Mouse (Mus musculus): ENCODE data around the gene Abhd11.
A peak's percentile ranks its signal among the peaks of the same experiment; 100 is the strongest.

The Abhd11 gene

DNA sequence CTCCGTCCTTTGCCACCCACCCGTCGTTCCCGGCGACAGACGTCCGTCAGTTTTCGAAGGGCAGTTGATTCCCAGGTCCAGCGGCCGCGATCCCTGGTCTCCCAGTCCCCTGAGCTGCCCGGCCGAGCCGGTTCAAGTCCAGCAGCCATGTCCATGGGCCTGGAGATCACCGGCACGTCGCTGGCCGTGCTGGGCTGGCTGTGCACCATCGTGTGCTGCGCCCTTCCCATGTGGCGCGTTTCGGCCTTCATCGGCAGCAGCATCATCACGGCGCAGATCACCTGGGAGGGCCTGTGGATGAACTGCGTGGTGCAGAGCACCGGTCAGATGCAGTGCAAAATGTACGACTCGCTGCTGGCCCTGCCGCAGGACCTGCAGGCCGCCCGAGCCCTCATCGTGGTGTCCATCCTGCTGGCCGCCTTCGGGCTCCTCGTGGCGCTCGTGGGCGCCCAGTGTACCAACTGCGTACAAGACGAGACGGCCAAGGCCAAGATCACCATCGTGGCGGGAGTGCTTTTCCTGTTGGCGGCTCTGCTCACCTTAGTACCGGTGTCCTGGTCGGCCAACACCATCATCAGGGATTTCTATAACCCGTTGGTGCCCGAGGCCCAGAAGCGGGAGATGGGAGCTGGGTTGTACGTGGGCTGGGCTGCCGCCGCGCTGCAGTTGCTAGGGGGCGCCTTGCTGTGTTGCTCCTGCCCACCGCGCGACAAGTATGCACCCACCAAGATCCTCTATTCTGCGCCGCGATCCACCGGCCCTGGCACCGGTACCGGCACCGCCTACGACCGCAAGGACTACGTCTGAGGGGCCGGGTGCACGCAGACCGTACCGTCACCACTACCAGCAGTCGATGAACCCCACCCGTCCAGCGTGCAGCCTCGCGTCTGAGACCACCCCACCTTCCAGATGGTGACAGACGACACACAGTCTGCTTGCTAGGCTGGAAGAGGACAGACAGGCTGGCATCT, 22.4 kb upstream of the Abhd11 start:
- peak; percentile 42 for DNase-seq

DNA sequence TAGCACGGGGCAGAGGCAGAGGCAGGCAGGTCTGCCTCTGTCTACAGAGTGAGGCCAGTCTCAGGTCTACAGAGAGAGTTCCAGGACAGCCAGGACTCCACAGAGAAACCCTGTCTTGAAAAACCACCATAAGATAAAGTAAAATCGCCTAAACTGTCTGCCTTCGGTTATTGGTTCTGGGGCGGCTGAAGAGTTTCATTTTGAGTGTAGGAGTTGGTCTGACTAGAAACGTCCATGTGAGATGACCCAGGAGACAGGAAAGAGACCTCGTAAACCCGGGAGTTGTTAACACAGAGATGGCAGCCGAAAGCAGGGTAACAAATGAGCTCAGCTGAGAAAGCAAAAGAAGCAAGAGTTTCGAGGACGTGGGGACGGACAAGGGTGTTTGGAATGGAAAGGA, 19.8 kb upstream of the Abhd11 start:
- no peak for DNase-seq

GRCm38 (mm10) chr5:134989741-134990140, 19.2 kb upstream of the Abhd11 start:
- DNase-seq = no peak

- DNase-seq = peak; percentile 42
Observed at GRCm38 (mm10) chr5:134992566-134992965, 16.4 kb upstream of the Abhd11 start.

- DNase-seq = no peak
Observed at GRCm38 (mm10) chr5:134998359-134998758, 10.6 kb upstream of the Abhd11 start.

- no peak for DNase-seq
Observed at GRCm38 (mm10) chr5:134999797-135000196, 9.2 kb upstream of the Abhd11 start.

GRCm38 (mm10) chr5:135000751-135001150, 8.2 kb upstream of the Abhd11 start:
- no peak for DNase-seq

GRCm38 (mm10) chr5:135001309-135001708, 7.6 kb upstream of the Abhd11 start:
- peak; percentile 79 for DNase-seq

DNA sequence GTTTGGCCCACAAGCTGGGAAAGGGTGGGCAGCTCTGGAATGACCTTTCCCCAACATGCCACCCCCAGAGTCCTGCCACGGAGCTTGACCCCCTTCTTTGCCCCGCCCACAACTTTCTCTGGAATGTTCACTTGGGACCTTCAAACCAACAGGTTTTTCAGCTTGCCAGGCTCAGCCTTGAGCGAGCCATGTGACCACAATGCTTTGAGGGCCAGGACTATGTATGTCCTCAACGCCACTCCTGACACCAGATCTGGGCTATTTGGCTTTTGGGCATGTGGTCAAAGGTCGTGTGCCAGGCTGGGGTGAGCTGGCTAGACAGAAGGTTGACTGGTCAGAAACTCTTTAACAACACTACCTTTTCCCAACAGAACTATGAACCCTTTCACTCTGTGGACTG, 6.8 kb upstream of the Abhd11 start:
- peak; percentile 54 for DNase-seq

DNA sequence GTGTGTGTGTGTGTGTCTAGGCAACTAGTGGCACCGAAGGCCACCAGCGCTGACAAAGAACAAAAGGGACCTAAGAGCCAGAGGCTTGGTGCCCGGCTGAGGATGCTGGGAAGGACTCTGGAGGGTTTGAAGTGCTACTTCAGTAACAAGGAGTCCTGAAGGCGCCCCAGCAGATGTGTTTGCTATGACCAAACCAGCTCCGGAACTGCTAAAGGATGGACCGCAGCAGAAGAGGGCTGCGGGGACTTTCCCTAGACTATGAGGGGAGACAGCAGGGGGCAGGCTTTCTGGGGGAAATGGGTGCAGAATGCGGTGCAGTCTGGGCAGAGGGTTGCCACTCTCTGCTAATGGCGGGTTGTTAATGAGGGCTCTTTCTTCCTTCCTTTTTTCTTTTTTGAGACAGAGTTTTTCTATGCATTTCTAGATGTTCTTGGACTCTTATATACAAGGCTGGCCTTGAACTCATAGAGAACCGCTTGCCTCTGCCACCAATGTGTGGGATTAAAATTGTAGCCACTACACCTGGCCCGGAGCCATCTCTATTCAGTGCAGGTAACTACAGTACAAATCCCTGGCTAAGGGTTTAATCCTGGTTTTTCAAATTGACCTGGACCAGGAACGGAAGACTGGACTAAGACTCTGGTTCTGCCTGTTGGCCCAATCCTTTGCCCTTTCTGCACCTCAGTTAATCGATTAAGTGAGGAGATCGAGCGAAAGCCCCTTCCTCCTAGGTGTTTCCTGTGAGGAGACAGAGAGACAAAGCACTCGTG, 965 bp upstream of the Abhd11 start:
- DNase-seq = peak; percentile 64

- peak; percentile 86 for DNase-seq
Observed at GRCm38 (mm10) chr5:135009590-135010319, 803 bp downstream of the Abhd11 start.

- no peak for DNase-seq
Observed at GRCm38 (mm10) chr5:135010320-135010709, 1.4 kb downstream of the Abhd11 start.

GRCm38 (mm10) chr5:135010841-135011743, 2.1 kb downstream of the Abhd11 start:
- no peak for DNase-seq

DNA sequence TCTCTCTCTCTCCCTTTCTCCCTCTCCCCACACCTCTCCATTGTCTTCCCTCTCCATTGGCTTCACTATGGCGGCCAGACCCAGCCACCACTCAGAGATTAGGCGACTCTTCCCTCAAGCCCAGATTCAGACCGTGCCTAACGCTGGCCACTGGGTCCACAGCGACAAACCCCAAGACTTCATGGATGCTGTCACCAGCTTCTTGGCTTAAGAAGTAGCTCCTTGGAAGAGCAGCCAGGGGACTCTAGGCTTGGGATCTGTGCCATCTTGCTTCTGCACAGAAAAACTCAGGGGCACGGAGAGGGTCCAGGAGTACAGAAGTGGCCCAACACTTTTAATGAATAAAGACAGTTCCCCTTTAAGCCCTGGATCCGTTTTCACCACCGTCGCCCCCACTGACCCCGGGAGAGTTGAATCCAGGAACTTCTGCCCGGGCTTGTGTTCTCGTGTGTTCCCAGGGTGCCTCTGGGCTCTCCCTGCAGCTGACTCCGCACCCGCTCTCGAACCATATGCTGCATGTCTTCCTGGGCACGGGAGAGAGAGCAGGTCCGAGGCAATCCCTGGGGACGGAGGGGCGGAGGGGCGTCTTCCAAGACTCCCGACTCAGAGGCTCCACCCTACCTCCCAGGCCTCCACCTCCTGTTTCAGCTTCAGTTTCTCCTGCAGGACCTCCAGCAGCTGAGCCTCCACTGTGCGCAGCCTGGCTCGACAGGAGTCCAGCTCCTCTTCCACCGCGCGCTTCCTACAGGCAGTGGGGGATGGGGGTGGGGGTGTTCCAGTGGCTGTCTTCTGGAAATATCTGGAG, 3.1 kb downstream of the Abhd11 start:
- DNase-seq = no peak

- peak; percentile 88 for DNase-seq
Observed at GRCm38 (mm10) chr5:135012671-135013441, 3.9 kb downstream of the Abhd11 start.

GRCm38 (mm10) chr5:135015497-135015896, 6.5 kb downstream of the Abhd11 start:
- DNase-seq = peak; percentile 93

DNA sequence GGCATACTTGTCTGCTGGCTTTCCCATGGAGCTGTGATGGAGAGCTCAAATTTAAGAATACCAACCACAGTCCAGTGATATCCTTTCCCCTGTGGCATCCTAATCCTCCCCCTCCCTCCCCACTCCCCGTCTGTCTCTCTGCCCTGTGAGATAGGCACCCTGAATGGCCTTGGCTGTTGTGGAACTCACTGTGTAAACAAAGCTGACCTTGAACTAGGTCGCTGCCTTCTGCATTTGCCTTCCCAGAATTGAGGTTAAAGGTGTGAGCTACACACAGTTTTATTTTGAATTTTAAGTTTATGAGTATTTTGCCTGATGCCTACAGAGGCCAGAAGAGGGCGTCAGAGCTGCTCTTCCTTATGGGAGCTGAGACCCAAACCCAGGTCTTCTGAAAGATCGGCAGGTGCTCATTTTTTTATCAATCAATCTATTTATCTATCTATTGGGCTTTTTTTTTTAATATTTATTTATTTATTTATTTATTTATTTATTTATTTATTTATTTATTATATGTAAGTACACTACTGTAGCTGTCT, 7.3 kb downstream of the Abhd11 start:
- no peak for DNase-seq

- DNase-seq = peak; percentile 85
Observed at GRCm38 (mm10) chr5:135021814-135022213, 12.9 kb downstream of the Abhd11 start.

- DNase-seq = peak; percentile 93
Observed at GRCm38 (mm10) chr5:135023344-135024173, 14.6 kb downstream of the Abhd11 start, which contains the start of gene Stx1a. Stx1a (plus strand) TSS chr5:135023482.

All from lung, postnatal 14 days (tissue).